Mouse (Mus musculus) kidney, postnatal 36 days (tissue): ENCODE measurements around the gene Galt.
"Not testable (repeated sequence)": the region's sequence is repeated elsewhere in the genome, so short reads cannot be mapped to it uniquely, and the experiment has no call there.

Experiments used
- DNase-seq, 2 experiments: peaks; one replicate each; pipeline ENCODE4 v3.0.0; 2021 to 2022; ENCODE audit warnings: mixed read lengths in 2 of 2

Gene Galt

DNA sequence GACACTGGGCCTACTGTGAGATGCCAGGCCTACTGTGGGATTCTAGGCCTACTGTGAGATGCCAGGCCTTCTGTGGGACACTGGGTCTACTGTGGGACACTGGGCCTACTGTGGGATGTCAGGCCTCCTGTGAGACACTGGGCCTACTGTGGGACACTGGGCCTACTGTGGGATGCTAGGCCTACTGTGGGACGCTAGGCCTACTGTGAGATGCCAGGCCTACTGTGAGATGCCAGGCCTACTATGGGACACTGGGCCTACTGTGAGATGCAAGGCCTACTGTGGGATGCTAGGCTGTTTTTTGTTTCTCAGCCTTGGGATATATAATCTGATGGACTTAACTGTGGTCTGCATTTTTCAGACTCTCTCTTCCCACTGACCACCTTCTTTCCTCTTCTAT, 20.8 kb downstream of the Galt start:
- DNase-seq = not testable (repeated sequence)

DNA sequence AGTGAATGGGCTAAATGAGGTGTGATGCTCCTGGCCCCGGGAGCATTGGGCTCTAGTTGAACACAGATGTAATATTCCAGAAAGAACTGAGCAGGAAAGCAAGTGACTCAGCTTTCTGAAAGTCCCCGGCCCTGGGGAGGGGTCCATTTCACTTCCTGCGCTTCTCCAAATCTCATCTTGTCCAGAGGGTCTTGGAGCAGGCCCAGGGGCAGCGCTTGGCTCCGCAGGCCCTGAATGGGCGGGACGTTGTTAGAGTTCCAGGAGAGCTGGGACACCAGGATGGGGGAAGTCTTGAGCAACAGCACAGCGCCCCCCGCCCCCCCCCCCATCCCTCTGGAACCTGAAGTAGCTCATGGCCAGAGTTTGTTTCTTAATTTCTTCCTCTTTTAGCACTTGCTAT, 26.2 kb downstream of the Galt start:
- not testable (repeated sequence) for DNase-seq

DNA sequence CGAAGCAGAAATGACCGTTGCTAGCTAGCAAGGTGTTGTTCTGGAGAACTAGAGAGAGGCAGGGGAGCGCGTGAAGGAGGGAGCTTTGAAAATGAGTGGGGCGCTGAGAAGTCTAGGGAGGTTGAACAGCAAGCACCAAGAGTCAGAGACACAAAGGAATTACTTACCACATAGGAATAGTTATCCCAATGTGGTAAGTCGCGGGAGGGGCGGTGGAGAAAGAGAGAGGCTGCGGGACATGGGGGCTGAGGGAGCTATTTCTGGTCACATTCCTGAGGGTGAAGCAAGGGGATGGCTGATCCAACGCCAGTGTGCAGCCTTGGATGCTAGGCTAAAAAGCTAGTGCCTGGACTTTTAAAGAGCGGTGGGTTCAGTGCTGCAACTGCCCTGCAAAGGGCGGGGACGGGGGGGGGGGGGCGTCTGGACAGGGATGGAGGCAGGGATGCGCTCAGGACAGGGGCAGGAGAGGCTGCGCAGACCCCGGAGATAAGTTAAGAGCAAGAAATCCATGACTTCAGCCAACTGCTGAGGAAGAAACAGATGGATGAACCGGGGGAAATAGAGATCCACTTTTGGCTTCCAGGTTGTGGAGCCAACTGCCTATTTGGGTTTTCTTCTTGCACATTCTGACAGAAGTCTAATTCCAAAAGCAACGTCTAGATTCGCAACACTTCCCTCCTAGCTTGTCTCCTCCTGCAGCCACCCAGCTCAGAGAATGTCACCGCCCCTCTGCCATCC, 26.9 kb downstream of the Galt start:
- not testable (repeated sequence) for DNase-seq

DNA sequence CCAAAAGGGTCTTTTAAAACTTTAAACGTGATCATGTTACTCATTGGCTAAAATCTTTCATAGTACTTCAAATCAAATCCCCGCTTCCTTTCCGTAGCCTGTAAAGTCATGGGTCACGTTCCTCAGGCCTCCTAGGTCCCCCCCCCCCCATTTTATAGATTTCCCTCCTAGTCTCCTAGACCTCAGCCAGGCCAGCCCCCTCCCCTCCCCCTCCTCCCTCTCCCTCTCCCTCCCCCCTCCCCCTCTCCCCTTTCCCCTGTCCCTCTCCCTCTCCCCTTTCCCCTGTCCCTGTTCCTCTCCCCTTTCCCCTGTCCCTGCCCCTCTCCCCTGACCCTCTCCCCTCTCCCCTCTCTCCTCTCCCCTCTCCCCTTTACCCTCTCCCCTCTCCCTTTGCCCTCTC, 27.7 kb downstream of the Galt start:
- not testable (repeated sequence) for DNase-seq

DNA sequence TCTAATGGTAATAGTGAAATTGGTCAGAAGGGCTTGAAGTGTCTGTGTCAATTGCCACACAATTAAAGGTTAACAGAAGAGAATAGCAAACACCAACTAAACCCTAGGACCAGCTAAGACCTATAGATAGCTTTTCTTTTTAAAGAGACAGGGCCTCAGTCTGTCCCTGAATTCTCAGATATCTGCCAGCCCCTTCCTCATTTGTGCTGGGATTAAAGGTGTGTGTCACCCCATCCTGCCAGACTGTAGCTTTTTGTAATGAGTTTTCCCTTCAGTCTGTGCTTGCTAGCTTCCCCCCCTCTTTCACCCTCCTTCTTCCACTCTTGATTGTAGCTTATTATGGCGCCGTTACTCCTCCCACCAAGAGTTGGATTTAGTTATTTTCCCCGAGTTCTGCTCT, 28.2 kb downstream of the Galt start:
- DNase-seq = not testable (repeated sequence)
